Mouse (Mus musculus): Measurements from ENCODE around the gene Mbnl2.

DNA sequence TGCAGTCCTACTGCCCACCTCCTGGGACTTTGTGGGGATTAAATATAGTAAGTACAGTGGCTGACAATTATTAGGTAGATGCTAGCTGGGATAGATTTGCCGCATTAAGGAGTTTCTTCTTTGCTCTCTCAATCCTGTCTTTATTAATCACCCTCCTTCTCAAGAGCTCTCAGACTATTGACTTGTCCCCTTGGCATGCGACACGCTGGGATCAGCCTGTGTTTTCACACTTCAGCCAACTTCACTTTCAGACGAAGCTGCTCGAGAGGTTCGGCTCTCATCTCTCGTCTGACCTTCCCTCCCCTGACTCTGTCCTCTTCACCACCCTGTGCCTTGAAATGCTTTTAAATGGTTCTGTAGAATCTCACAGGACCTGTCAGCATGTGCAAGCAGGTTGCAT, 39.9 kb upstream of the Mbnl2 start:
- TF ChIP-seq EP300 (IDR thresholded peaks at IDR 0.05; ENCODE audit: insufficient read depth, low read depth, low read length), result no peak
- no peak for TF ChIP-seq POLR2A (IDR thresholded peaks at IDR 0.05; ENCODE audit: insufficient read depth, low read length)

All from ES-Bruce4 (cell line).